Mouse (Mus musculus): ENCODE measurements around the gene Gm8994. TPM values are rescaled to one million over a fixed set of nuclear protein-coding genes. Genes with fewer than 3 reads are reported as not detected.

Gm8994 gene
- polyA plus RNA-seq, 1 experiment from 2014 or later: not detected

Other genes with a start within 250 kb of the Gm8994 start
- 41.9 and 50.7 TPM in 2 replicates for gene Grin2b, start 154.0 kb upstream of the Gm8994 start, polyA plus RNA-seq (2014; fragmentation: Nextera tagmentation; extraction: Ambion mirVana)
- not detected in 2 replicates for gene E330021D16Rik, start 88.0 kb downstream of the Gm8994 start, polyA plus RNA-seq (2014; fragmentation: Nextera tagmentation; extraction: Ambion mirVana)
- gene Atf7ip, start 178.6 kb downstream of the Gm8994 start, polyA plus RNA-seq (2014; fragmentation: Nextera tagmentation; extraction: Ambion mirVana): 42.8 and 49.7 TPM in 2 replicates